Comparison of ENCODE assay signal across 13 mouse cellular contexts in genomic region chr12:73872435-73872834, GRCm38 (mm10). TPM values are rescaled to one million over a fixed set of nuclear protein-coding genes. Genes with fewer than 3 reads are reported as not detected.
A peak's percentile ranks its signal among the peaks of the same experiment; 100 is the strongest.
DNase-seq lines count a peak whose midpoint lies in the region; ATAC-seq and TF ChIP-seq lines count a peak whose summit lies in the region.
"Had no signal": no experiment of that assay in that cellular context is flagged by ENCODE, and none has a peak within 500 bp of the region (broad histone marks: within the 10 kb centered on the region; RNA-seq: fewer than 3 reads in every experiment).

No protein-coding gene starts in this region.

- no peak for TF ChIP-seq CTCF in kidney, adult 2 months (conservative IDR thresholded peaks at IDR 0.05; ENCODE audit: insufficient read depth, insufficient read length, low read depth, low read length)

- whole genome bisulfite sequencing in kidney, adult 2 months: 62% methylated on average over 2 of the region's 2 CpGs
- 80% methylated on average over 2 of the region's 2 CpGs for WGBS in kidney, embryonic 15.5 days

- H3K4me3 ChIP-seq in kidney, adult 2 months (ENCODE audit: insufficient read depth, low read depth, low read length): no peak overlapping the region
- H3K4me3 ChIP-seq in kidney, embryonic 15.5 days (replicated peaks): no peak overlapping the region
- H3K4me3 ChIP-seq: embryonic facial prominence, embryonic 13.5 days; liver, embryonic 15.5 days; megakaryocyte, embryonic 14.5 days; myocyte had no signal

- no peak overlapping the region for H3K27ac ChIP-seq in kidney, adult 2 months (ENCODE audit: insufficient read depth, low read depth, low read length)
- H3K27ac ChIP-seq in kidney, embryonic 15.5 days: no peak overlapping the region
- H3K27ac ChIP-seq: embryonic facial prominence, embryonic 13.5 days; liver, embryonic 15.5 days had no signal

- peak; percentile 55 for DNase-seq in kidney, adult 2 months
- DNase-seq in adrenal gland, postnatal 25 days: peak; percentile 12
- DNase-seq in cerebellum, adult 9-10 months: peak; percentile 96
- peak; percentile 44 to 59 for DNase-seq in heart, adult 9 months (ENCODE audit: low spot score in 2 of 2)
- no peak for DNase-seq in ovary, postnatal 14 days (ENCODE audit: low spot score)
- DNase-seq: forebrain, postnatal 0 days had no signal

- H3K9me3 ChIP-seq in kidney, embryonic 15.5 days (replicated peaks): no peaks in the 10 kb centered on the region
- H3K9me3 ChIP-seq: embryonic facial prominence, embryonic 13.5 days; liver, embryonic 15.5 days; megakaryocyte, embryonic 14.5 days had no signal

- H3K4me2 ChIP-seq in kidney, embryonic 15.5 days: no peak overlapping the region
- H3K4me2 ChIP-seq: embryonic facial prominence, embryonic 13.5 days; liver, embryonic 15.5 days had no signal

- no peak for TF ChIP-seq POLR2A in kidney, adult 2 months (IDR thresholded peaks at IDR 0.05; ENCODE audit: low read depth, low read length)

- no peak for ATAC-seq in kidney, embryonic 15.5 days (replicated peaks; ENCODE audit: low FRiP score)
- no peak for ATAC-seq in inflammation-experienced regulatory T-cells, adult 6 months
- ATAC-seq: CD4-positive, CD25-positive, alpha-beta regulatory T cell, adult 4 months; forebrain, postnatal 0 days had no signal

- H3K9ac ChIP-seq in kidney, embryonic 15.5 days: no peak overlapping the region
- H3K9ac ChIP-seq: embryonic facial prominence, embryonic 13.5 days; forebrain, postnatal 0 days; liver, embryonic 15.5 days had no signal

- H3K27me3 ChIP-seq in kidney, adult 2 months (replicated peaks; ENCODE audit: control insufficient read depth, insufficient read depth, low read length): no peaks in the 10 kb centered on the region
- H3K27me3 ChIP-seq in kidney, embryonic 15.5 days: no peaks in the 10 kb centered on the region
- H3K27me3 ChIP-seq: embryonic facial prominence, embryonic 13.5 days; liver, embryonic 15.5 days had no signal

- H3K4me1 ChIP-seq in kidney, adult 2 months (ENCODE audit: control insufficient read depth, insufficient read depth, low read length): no peaks in the 10 kb centered on the region
- 0 out of 2 replicates have a peak, but pooled peaks cover 4% of the 10 kb centered on the region for H3K4me1 ChIP-seq in kidney, embryonic 15.5 days
- H3K4me1 ChIP-seq: liver, embryonic 15.5 days had no signal

- no peaks in the 10 kb centered on the region for H3K36me3 ChIP-seq in kidney, adult 2 months (ENCODE audit: control insufficient read depth, insufficient read depth, low read length)
- no peaks in the 10 kb centered on the region for H3K36me3 ChIP-seq in kidney, embryonic 15.5 days
- H3K36me3 ChIP-seq: embryonic facial prominence, embryonic 13.5 days; liver, embryonic 15.5 days had no signal

RNA-seq across cellular contexts. Expression of gene Hif1a, which starts 28.7 kb away (rescaled TPM):
- polyA plus RNA-seq in kidney, adult 2 months (2012; rRNA removed): 18.6 and 20.6 TPM in 2 replicates
- 76.4 and 83.3 TPM in 2 replicates for polyA plus RNA-seq in kidney, embryonic 15.5 days (2015; fragmentation: Nextera tagmentation; extraction: Ambion mirVana)
- 65.6 and 67.1 TPM in 2 replicates for total RNA-seq in adrenal gland, postnatal 25 days (2021)
- polyA plus RNA-seq in inflammation-experienced regulatory T-cells, adult 6 months (2017; shearing (Covaris generic)): 10 to 100 TPM; 76.4 to 90.9 (median 87.6) TPM
